Mouse (Mus musculus): ENCODE measurements at regions not wholly inside any gene's neighbourhood (a gene's known extent, or its start where the extent isn't known, plus 50 kb on each side); places are given as distances from the start of the nearest gene placed in this dataset.

- H3K4me3 ChIP-seq (replicated peaks; ENCODE audit: low read length), result no peak overlapping the region
- H3K9me3 ChIP-seq (ENCODE audit: control insufficient read depth, low read length), result no peaks in the 10 kb centered on the region
- H3K36me3 ChIP-seq (replicated peaks; ENCODE audit: control insufficient read depth, insufficient read depth), result no peaks in the 10 kb centered on the region
- 89% methylated on average over 8 of the region's 8 CpGs for WGBS
- peaks cover 12% of the 10 kb centered on the region for H3K4me1 ChIP-seq (replicated peaks; ENCODE audit: control insufficient read depth, insufficient read depth, low read length)
- H3K27ac ChIP-seq, result no peak overlapping the region
- no peak overlapping the region for H3K9ac ChIP-seq
- DNase-seq (ENCODE audit: low spot score) (no peak), ATAC-seq (ENCODE audit: low FRiP score) (no peak)
- no peaks in the 10 kb centered on the region for H3K27me3 ChIP-seq (ENCODE audit: control insufficient read depth, insufficient read depth, low read length)
- H3K4me2 ChIP-seq (replicated peaks), result no peak overlapping the region
Observed at GRCm38 (mm10) chr6:118297576-118297975, 100.1 kb upstream of the Ret start.

- no peak overlapping the region for H3K27ac ChIP-seq
- ATAC-seq (ENCODE audit: low FRiP score) (no peak), DNase-seq (ENCODE audit: low spot score) (no peak)
- H3K4me3 ChIP-seq (replicated peaks; ENCODE audit: low read length), result no peak overlapping the region
- H3K9me3 ChIP-seq (ENCODE audit: control insufficient read depth, low read length), result no peaks in the 10 kb centered on the region
- H3K9ac ChIP-seq, result no peak overlapping the region
- no peaks in the 10 kb centered on the region for H3K27me3 ChIP-seq (ENCODE audit: control insufficient read depth, insufficient read depth, low read length)
- 78% methylated on average over 2 of the region's 2 CpGs for WGBS
- no peaks in the 10 kb centered on the region for H3K4me1 ChIP-seq (replicated peaks; ENCODE audit: control insufficient read depth, insufficient read depth, low read length)
- no peak overlapping the region for H3K4me2 ChIP-seq (replicated peaks)
- H3K36me3 ChIP-seq (replicated peaks; ENCODE audit: control insufficient read depth, insufficient read depth), result no peaks in the 10 kb centered on the region
Observed at GRCm38 (mm10) chr6:118293986-118294385, 96.5 kb upstream of the Ret start.

- DNase-seq (ENCODE audit: low spot score), result no peak
- WGBS, result 58% methylated on average over 2 of the region's 2 CpGs
- no peaks in the 10 kb centered on the region for H3K36me3 ChIP-seq (replicated peaks; ENCODE audit: control insufficient read depth, insufficient read depth)
- H3K27ac ChIP-seq, result no peak overlapping the region
- H3K4me3 ChIP-seq (replicated peaks; ENCODE audit: low read length), result no peak overlapping the region
- H3K9ac ChIP-seq, result no peak overlapping the region
- ATAC-seq (ENCODE audit: low FRiP score), result no peak
- no peaks in the 10 kb centered on the region for H3K9me3 ChIP-seq (ENCODE audit: control insufficient read depth, low read length)
- H3K4me1 ChIP-seq (replicated peaks; ENCODE audit: control insufficient read depth, insufficient read depth, low read length), result no peaks in the 10 kb centered on the region
- no peaks in the 10 kb centered on the region for H3K27me3 ChIP-seq (ENCODE audit: control insufficient read depth, insufficient read depth, low read length)
- no peak overlapping the region for H3K4me2 ChIP-seq (replicated peaks)
Observed at GRCm38 (mm10) chr6:118292928-118293327, 95.4 kb upstream of the Ret start.

DNA sequence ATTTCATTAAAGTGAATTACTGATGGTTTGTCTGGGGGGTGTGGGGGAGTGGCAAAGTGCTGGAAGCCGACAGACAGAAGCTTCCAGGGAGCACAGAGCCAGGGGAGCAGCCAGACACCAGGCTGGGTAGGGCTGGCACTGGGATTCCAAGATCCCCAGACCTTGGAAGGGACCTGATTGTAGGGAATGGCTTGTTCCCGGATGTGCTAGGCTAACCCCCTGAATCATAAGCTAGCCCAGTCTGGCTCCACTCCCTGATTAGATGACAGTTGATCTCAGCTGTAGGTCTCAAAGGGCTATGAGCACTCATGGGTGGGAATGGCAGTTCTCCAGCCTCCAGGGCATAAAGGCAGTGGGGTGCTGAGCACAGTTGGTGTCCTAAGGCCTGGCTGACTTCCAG lies 94.8 kb upstream of the Ret start:
- Histone ChIP-seq H3K9me3 (ENCODE audit: control insufficient read depth, low read length) (no peaks in the 10 kb centered on the region), H3K27me3 (ENCODE audit: control insufficient read depth, insufficient read depth, low read length) (no peaks in the 10 kb centered on the region), H3K27ac (no peak overlapping the region), H3K4me3 (replicated peaks; ENCODE audit: low read length) (no peak overlapping the region), H3K36me3 (replicated peaks; ENCODE audit: control insufficient read depth, insufficient read depth) (no peaks in the 10 kb centered on the region), H3K4me2 (replicated peaks) (no peak overlapping the region), H3K4me1 (replicated peaks; ENCODE audit: control insufficient read depth, insufficient read depth, low read length) (no peaks in the 10 kb centered on the region), H3K9ac (no peak overlapping the region)
- no peak for DNase-seq (ENCODE audit: low spot score)
- ATAC-seq (ENCODE audit: low FRiP score), result no peak
- 83% methylated on average over 2 of the region's 2 CpGs for WGBS

DNA sequence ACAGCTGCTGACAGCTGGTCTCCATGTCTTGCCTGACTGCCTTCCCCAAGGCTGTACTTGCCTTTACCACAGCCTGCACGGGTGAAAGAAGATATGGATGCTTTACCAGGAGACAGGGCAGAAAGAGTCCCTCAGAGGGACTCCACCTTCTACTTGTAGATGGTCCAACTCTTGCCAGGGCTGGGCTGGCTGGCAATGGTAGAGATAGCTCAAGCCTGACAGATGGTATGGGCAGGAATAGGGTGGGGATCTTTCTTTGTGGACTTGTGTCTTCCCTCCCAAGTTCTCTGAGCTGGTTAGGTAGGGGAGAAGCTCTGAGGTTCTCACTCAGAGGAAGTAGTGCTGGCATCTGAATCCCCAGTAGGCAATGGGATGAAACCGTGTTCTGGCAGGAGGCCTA lies 93.9 kb upstream of the Ret start:
- Histone ChIP-seq H3K9me3 (ENCODE audit: control insufficient read depth, low read length) (no peaks in the 10 kb centered on the region), H3K4me2 (replicated peaks) (no peak overlapping the region), H3K4me1 (replicated peaks; ENCODE audit: control insufficient read depth, insufficient read depth, low read length) (no peaks in the 10 kb centered on the region), H3K4me3 (replicated peaks; ENCODE audit: low read length) (no peak overlapping the region), H3K27me3 (ENCODE audit: control insufficient read depth, insufficient read depth, low read length) (no peaks in the 10 kb centered on the region), H3K9ac (no peak overlapping the region), H3K36me3 (replicated peaks; ENCODE audit: control insufficient read depth, insufficient read depth) (no peaks in the 10 kb centered on the region), H3K27ac (no peak overlapping the region)
- DNase-seq (ENCODE audit: low spot score) (no peak), ATAC-seq (ENCODE audit: low FRiP score) (no peak)
- WGBS, result 80% methylated on average over 2 of the region's 2 CpGs

- Histone ChIP-seq H3K36me3 (replicated peaks; ENCODE audit: control insufficient read depth, insufficient read depth) (no peaks in the 10 kb centered on the region), H3K4me1 (replicated peaks; ENCODE audit: control insufficient read depth, insufficient read depth, low read length) (no peaks in the 10 kb centered on the region), H3K27ac (no peak overlapping the region), H3K4me3 (replicated peaks; ENCODE audit: low read length) (no peak overlapping the region), H3K27me3 (ENCODE audit: control insufficient read depth, insufficient read depth, low read length) (no peaks in the 10 kb centered on the region), H3K4me2 (replicated peaks) (no peak overlapping the region), H3K9me3 (ENCODE audit: control insufficient read depth, low read length) (no peaks in the 10 kb centered on the region), H3K9ac (no peak overlapping the region)
- 82% methylated on average over 7 of the region's 7 CpGs for WGBS
- ATAC-seq (ENCODE audit: low FRiP score) (no peak), DNase-seq (ENCODE audit: low spot score) (no peak)
Observed at GRCm38 (mm10) chr6:118285246-118285645, 87.7 kb upstream of the Ret start.

DNA sequence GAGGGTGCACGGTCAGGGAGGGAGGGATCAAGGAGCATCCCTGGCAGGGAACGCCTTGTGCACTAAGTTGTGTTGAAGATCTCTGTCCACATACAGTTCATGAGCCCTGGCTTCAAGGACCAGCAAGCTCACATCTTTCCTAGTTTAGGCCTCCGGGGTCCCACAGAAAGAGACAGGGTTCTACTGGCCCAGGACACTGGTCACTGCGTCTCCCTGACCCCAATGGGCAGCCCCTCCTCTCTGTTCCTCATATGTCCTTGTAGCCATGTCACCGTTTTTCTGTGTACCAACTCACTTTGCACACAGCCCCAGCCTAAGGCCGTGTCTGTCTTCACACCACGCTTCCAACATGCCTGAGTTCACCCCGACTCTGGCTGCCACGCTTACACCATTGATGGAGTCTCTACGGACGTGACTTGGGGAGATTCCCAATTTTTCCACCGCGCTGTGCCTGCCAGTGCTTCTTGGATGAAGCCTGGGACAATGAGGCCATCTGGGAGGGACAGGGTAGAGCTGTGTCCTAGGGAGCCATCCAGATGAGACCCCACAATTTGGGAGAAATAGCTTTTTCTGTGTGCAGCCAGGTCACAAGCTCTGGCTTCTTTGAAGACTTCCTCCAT lies 86.5 kb upstream of the Ret start:
- H3K4me1 ChIP-seq (replicated peaks; ENCODE audit: control insufficient read depth, insufficient read depth, low read length), result no peaks in the 10 kb centered on the region
- DNase-seq (ENCODE audit: low spot score) (no peak), ATAC-seq (ENCODE audit: low FRiP score) (no peak)
- H3K27me3 ChIP-seq (ENCODE audit: control insufficient read depth, insufficient read depth, low read length), result no peaks in the 10 kb centered on the region
- H3K4me3 ChIP-seq (replicated peaks; ENCODE audit: low read length), result no peak overlapping the region
- H3K27ac ChIP-seq, result no peak overlapping the region
- no peaks in the 10 kb centered on the region for H3K36me3 ChIP-seq (replicated peaks; ENCODE audit: control insufficient read depth, insufficient read depth)
- H3K9ac ChIP-seq, result no peak overlapping the region
- H3K9me3 ChIP-seq (ENCODE audit: control insufficient read depth, low read length), result no peaks in the 10 kb centered on the region
- H3K4me2 ChIP-seq (replicated peaks), result no peak overlapping the region
- WGBS, result 87% methylated on average over 13 of the region's 13 CpGs

DNA sequence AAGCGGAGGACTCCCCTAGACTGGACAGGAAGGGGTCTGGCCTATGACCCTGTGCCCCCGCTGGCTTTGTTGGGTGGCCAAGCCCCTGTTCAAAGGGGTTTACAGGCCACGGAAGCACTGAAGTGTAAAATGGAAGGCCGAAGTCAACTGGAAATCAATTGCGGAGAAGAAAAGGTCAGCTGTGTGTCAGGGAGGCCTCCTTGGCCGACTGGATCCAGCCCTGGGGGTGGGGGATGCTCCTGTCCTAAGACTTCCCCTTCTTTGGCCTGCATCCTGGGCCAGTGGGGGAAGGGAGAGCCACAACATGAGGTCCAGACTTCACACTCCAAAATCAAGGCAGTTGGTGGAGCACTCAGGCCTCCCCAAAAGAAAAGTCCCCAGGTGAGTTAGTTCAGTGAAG lies 66.4 kb upstream of the Ret start:
- DNase-seq (ENCODE audit: low spot score), result no peak
- Histone ChIP-seq H3K4me3 (replicated peaks; ENCODE audit: low read length) (no peak overlapping the region), H3K9ac (no peak overlapping the region), H3K27ac (no peak overlapping the region), H3K36me3 (replicated peaks; ENCODE audit: control insufficient read depth, insufficient read depth) (no peaks in the 10 kb centered on the region), H3K4me2 (replicated peaks) (no peak overlapping the region), H3K4me1 (replicated peaks; ENCODE audit: control insufficient read depth, insufficient read depth, low read length) (no peaks in the 10 kb centered on the region), H3K9me3 (ENCODE audit: control insufficient read depth, low read length) (no peaks in the 10 kb centered on the region), H3K27me3 (ENCODE audit: control insufficient read depth, insufficient read depth, low read length) (no peaks in the 10 kb centered on the region)
- no peak for ATAC-seq (ENCODE audit: low FRiP score)
- WGBS, result 10% methylated on average over 6 of the region's 6 CpGs

DNA sequence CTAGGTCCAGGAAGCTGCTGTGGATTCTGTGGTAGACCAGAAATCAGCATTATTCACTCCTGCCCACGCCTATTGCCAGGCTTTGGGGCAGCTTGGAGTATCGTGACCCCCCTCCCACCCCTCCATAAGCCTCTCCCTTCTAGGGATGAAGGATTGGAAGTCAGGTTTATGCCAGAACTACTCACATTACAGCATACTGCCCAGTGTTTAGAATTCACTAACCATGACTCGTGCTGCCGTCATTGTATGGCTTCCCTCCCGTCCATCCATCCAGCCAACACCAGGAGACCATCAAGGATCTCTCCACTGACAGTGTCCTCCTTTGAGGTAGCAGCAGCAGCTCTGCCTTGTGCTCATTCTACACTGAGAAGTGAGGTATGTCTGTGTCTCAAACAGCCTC lies 62.4 kb upstream of the Ret start:
- no peak for ATAC-seq (ENCODE audit: low FRiP score)
- H3K4me1 ChIP-seq (replicated peaks; ENCODE audit: control insufficient read depth, insufficient read depth, low read length), result no peaks in the 10 kb centered on the region

DNA sequence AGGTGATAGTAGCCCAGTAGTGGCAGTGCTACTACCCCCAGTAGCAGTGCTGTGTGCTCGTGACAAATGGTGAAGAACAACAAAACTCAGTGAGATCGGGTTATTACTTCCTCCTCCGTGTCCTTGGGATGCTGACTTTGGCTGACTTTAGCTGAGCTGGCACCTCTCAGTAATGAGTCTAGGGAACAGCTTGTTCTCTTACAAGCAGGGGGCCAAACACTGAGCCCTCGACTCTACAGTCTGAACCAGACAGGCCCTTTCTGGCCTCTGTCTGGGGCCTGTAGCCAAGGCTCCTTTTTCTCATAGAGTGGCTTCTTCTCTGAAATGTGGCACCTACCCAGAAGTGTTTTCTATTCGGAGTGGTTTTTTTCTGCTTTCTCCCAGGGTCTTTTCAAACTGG lies 57.4 kb upstream of the Ret start:
- H3K9ac ChIP-seq, result no peak overlapping the region
- no peak for ATAC-seq (ENCODE audit: low FRiP score)
- H3K4me2 ChIP-seq (replicated peaks), result no peak overlapping the region
- H3K27me3 ChIP-seq (ENCODE audit: control insufficient read depth, insufficient read depth, low read length), result no peaks in the 10 kb centered on the region
- H3K36me3 ChIP-seq (replicated peaks; ENCODE audit: control insufficient read depth, insufficient read depth), result no peaks in the 10 kb centered on the region
- DNase-seq (ENCODE audit: low spot score), result no peak
- H3K4me1 ChIP-seq (replicated peaks; ENCODE audit: control insufficient read depth, insufficient read depth, low read length), result no peaks in the 10 kb centered on the region
- no peak overlapping the region for H3K4me3 ChIP-seq (replicated peaks; ENCODE audit: low read length)
- H3K9me3 ChIP-seq (ENCODE audit: control insufficient read depth, low read length), result no peaks in the 10 kb centered on the region
- no peak overlapping the region for H3K27ac ChIP-seq
- 80% methylated on average over 5 of the region's 5 CpGs for WGBS

More for the DNA sequence above, 62.4 kb upstream of the Ret start:
- Histone ChIP-seq H3K9ac (no peak overlapping the region), H3K27me3 (ENCODE audit: control insufficient read depth, insufficient read depth, low read length) (no peaks in the 10 kb centered on the region), H3K27ac (no peak overlapping the region), H3K4me3 (replicated peaks; ENCODE audit: low read length) (no peak overlapping the region), H3K9me3 (ENCODE audit: control insufficient read depth, low read length) (no peaks in the 10 kb centered on the region), H3K36me3 (replicated peaks; ENCODE audit: control insufficient read depth, insufficient read depth) (no peaks in the 10 kb centered on the region), H3K4me2 (replicated peaks) (no peak overlapping the region)
- DNase-seq (ENCODE audit: low spot score), result no peak
- 81% methylated on average over 5 of the region's 5 CpGs for WGBS

Measured in hindbrain, embryonic 14.5 days (tissue).